Mouse (Mus musculus): ENCODE measurements around the gene Nrg3. TPM values are rescaled to one million over a fixed set of nuclear protein-coding genes. Genes with fewer than 3 reads are reported as not detected.

Nrg3 gene
- total RNA-seq, 2 experiments from 2014 or later, result 66.5 to 78.1 TPM

GRCm38 (mm10) chr14:39014126-39014525 is 458.8 kb downstream of the Nrg3 start:
- intact Hi-C loops (cut with DNase I), result no loop called here
- DNase-seq (ENCODE audit: low spot score in 2 of 2), result no peak

GRCm38 (mm10) chr14:38997843-38998242 is 475.0 kb downstream of the Nrg3 start:
- DNase-seq (ENCODE audit: low spot score in 2 of 2), result no peak

GRCm38 (mm10) chr14:38992574-38992866 is 480.4 kb downstream of the Nrg3 start:
- intact Hi-C loops (cut with DNase I), result no loop called here
- no peak for DNase-seq (ENCODE audit: low spot score in 2 of 2)

More at GRCm38 (mm10) chr14:38997843-38998242, 475.0 kb downstream of the Nrg3 start:
- intact Hi-C loops (cut with DNase I), result loop anchor here (5.0 kb wide), 1 partner anchor 474 kb away; the partner anchor contains the start of gene Nrg3

- peak; percentile 16 to 34 for DNase-seq (ENCODE audit: low spot score in 2 of 2)
- intact Hi-C loops (cut with DNase I), result no loop called here
These were observed 480.9 kb downstream of the Nrg3 start for GRCm38 (mm10) chr14:38991847-38992573.

GRCm38 (mm10) chr14:38959367-38959766 is 513.5 kb downstream of the Nrg3 start:
- DNase-seq (ENCODE audit: low spot score in 2 of 2), result no peak
- intact Hi-C loops (cut with DNase I), result no loop called here

- no peak for DNase-seq (ENCODE audit: low spot score in 2 of 2)
- intact Hi-C loops (cut with DNase I), result no loop called here
These were observed 535.4 kb downstream of the Nrg3 start for GRCm38 (mm10) chr14:38937481-38937880.

- intact Hi-C loops (cut with DNase I), result no loop called here
- no peak for DNase-seq (ENCODE audit: low spot score in 2 of 2)
These were observed 536.3 kb downstream of the Nrg3 start for GRCm38 (mm10) chr14:38936483-38937054.

- intact Hi-C loops (cut with DNase I), result no loop called here
- no peak for DNase-seq (ENCODE audit: low spot score in 2 of 2)
These were observed 549.2 kb downstream of the Nrg3 start for GRCm38 (mm10) chr14:38923652-38924051.

- intact Hi-C loops (cut with DNase I), result no loop called here
- DNase-seq (ENCODE audit: low spot score in 2 of 2), result no peak
These were observed 552.1 kb downstream of the Nrg3 start for GRCm38 (mm10) chr14:38920800-38921199.

- DNase-seq (ENCODE audit: low spot score in 2 of 2), result no peak
- intact Hi-C loops (cut with DNase I), result no loop called here
These were observed 602.3 kb downstream of the Nrg3 start for GRCm38 (mm10) chr14:38870591-38870990.

GRCm38 (mm10) chr14:38847566-38847965 is 625.3 kb downstream of the Nrg3 start:
- intact Hi-C loops (cut with DNase I), result no loop called here
- no peak for DNase-seq (ENCODE audit: low spot score in 2 of 2)

- intact Hi-C loops (cut with DNase I), result no loop called here
- no peak for DNase-seq (ENCODE audit: low spot score in 2 of 2)
These were observed 625.8 kb downstream of the Nrg3 start for GRCm38 (mm10) chr14:38847091-38847490.

GRCm38 (mm10) chr14:38835006-38835405 is 637.9 kb downstream of the Nrg3 start:
- intact Hi-C loops (cut with DNase I), result no loop called here
- DNase-seq (ENCODE audit: low spot score in 2 of 2), result no peak

GRCm38 (mm10) chr14:38824891-38825290 is 648.0 kb downstream of the Nrg3 start:
- no peak for DNase-seq (ENCODE audit: low spot score in 2 of 2)
- intact Hi-C loops (cut with DNase I), result no loop called here

GRCm38 (mm10) chr14:38797027-38797426 is 675.9 kb downstream of the Nrg3 start:
- DNase-seq (ENCODE audit: low spot score in 2 of 2), result no peak
- intact Hi-C loops (cut with DNase I), result no loop called here

- intact Hi-C loops (cut with DNase I), result no loop called here
- no peak for DNase-seq (ENCODE audit: low spot score in 2 of 2)
These were observed 697.4 kb downstream of the Nrg3 start for GRCm38 (mm10) chr14:38775291-38776116.

- no peak for DNase-seq (ENCODE audit: low spot score in 2 of 2)
- intact Hi-C loops (cut with DNase I), result no loop called here
These were observed 698.1 kb downstream of the Nrg3 start for GRCm38 (mm10) chr14:38774811-38775210.

- DNase-seq (ENCODE audit: low spot score in 2 of 2), result no peak
- intact Hi-C loops (cut with DNase I), result no loop called here
These were observed 742.4 kb downstream of the Nrg3 start for GRCm38 (mm10) chr14:38730465-38730864.

- DNase-seq (ENCODE audit: low spot score in 2 of 2), result no peak
These were observed 769.0 kb downstream of the Nrg3 start for GRCm38 (mm10) chr14:38703894-38704293.

GRCm38 (mm10) chr14:38702596-38703393 is 770.1 kb downstream of the Nrg3 start:
- DNase-seq (ENCODE audit: low spot score in 2 of 2), result no peak
- intact Hi-C loops (cut with DNase I), result no loop called here

More at GRCm38 (mm10) chr14:38703894-38704293, 769.0 kb downstream of the Nrg3 start:
- intact Hi-C loops (cut with DNase I), result no loop called here
